Mouse (Mus musculus) thymus, postnatal 10 days (tissue): ENCODE measurements around the gene Tmod1.

Source experiments
- DNase-seq, 2 experiments: peaks; one replicate each; pipeline ENCODE4 v3.0.0; 2021; ENCODE audit warnings: low spot score in 2 of 2

The Tmod1 gene

GRCm38 (mm10) chr4:46053323-46054107 is 14.8 kb downstream of the Tmod1 start:
- no peak for DNase-seq

- no peak for DNase-seq
Observed at GRCm38 (mm10) chr4:46056163-46056562, 17.4 kb downstream of the Tmod1 start.

GRCm38 (mm10) chr4:46061259-46061962 is 22.7 kb downstream of the Tmod1 start:
- DNase-seq, result no peak

- DNase-seq, result no peak
Observed at GRCm38 (mm10) chr4:46063841-46064240, 25.1 kb downstream of the Tmod1 start.

- DNase-seq, result no peak
Observed at GRCm38 (mm10) chr4:46064263-46064662, 25.5 kb downstream of the Tmod1 start.

- no peak for DNase-seq
Observed at GRCm38 (mm10) chr4:46064961-46065360, 26.2 kb downstream of the Tmod1 start.

- no peak for DNase-seq
Observed at GRCm38 (mm10) chr4:46065695-46066340, 27.1 kb downstream of the Tmod1 start.

- DNase-seq, result no peak
Observed at GRCm38 (mm10) chr4:46068060-46068459, 29.3 kb downstream of the Tmod1 start.

GRCm38 (mm10) chr4:46068573-46068972 is 29.8 kb downstream of the Tmod1 start:
- no peak for DNase-seq

- no peak for DNase-seq
Observed at GRCm38 (mm10) chr4:46069851-46070482, 31.2 kb downstream of the Tmod1 start.

- no peak for DNase-seq
Observed at GRCm38 (mm10) chr4:46072631-46073030, 33.9 kb downstream of the Tmod1 start.

- no peak for DNase-seq
Observed at GRCm38 (mm10) chr4:46073736-46074135, 35.0 kb downstream of the Tmod1 start.

- DNase-seq, result no peak
Observed at GRCm38 (mm10) chr4:46075664-46076063, 36.9 kb downstream of the Tmod1 start.

GRCm38 (mm10) chr4:46076892-46077291 is 38.2 kb downstream of the Tmod1 start:
- no peak for DNase-seq

GRCm38 (mm10) chr4:46080261-46080660 is 41.5 kb downstream of the Tmod1 start:
- no peak for DNase-seq

GRCm38 (mm10) chr4:46082555-46082954 is 43.8 kb downstream of the Tmod1 start:
- DNase-seq, result no peak

GRCm38 (mm10) chr4:46084416-46085172 is 45.9 kb downstream of the Tmod1 start:
- DNase-seq, result no peak

GRCm38 (mm10) chr4:46085223-46085811 is 46.6 kb downstream of the Tmod1 start:
- no peak for DNase-seq

- DNase-seq, result no peak
Observed at GRCm38 (mm10) chr4:46086718-46087426, 48.1 kb downstream of the Tmod1 start.

GRCm38 (mm10) chr4:46087427-46087771 is 48.7 kb downstream of the Tmod1 start:
- no peak for DNase-seq

- DNase-seq, result no peak
Observed at GRCm38 (mm10) chr4:46087852-46088251, 49.1 kb downstream of the Tmod1 start.
